Comparison of ENCODE assay signal across 8 mouse cellular contexts in genomic region chr7:111014893-111015292, GRCm38 (mm10). TPM values are rescaled to one million over a fixed set of nuclear protein-coding genes. Genes with fewer than 3 reads are reported as not detected.
DNase-seq lines count a peak whose midpoint lies in the region; ATAC-seq and TF ChIP-seq lines count a peak whose summit lies in the region.

No protein-coding gene starts in this region.

- H3K9me3 ChIP-seq in hindbrain, postnatal 0 days (ENCODE audit: low read length), result no peaks in the 10 kb centered on the region

- no peaks in the 10 kb centered on the region for H3K36me3 ChIP-seq in hindbrain, postnatal 0 days (ENCODE audit: insufficient read depth, low read length)

- POLR2A ChIA-PET in Patski (lab: Charles Lee), result interaction anchor here (0.6 kb wide), 1 partner anchor 1299 kb away, joined by 3 read pairs; no protein-coding TSS in a partner anchor

- CTCF ChIA-PET in Patski (lab: Charles Lee), result interaction anchor here (1.0 to 2.1 kb wide), 6 partner anchors 10 to 203 kb away, joined by 3 to 5 read pairs (median 4); no protein-coding TSS in a partner anchor

- 33% methylated on average over 5 of the region's 5 CpGs for WGBS in hindbrain, postnatal 0 days

- ATAC-seq in Patski, result no peak
- ATAC-seq in hindbrain, postnatal 0 days, result peak; percentile 87
- ATAC-seq in megakaryocyte, adult 5-6 weeks (ENCODE audit: poor library complexity, severe bottlenecking), result peak; percentile 96

- no peak overlapping the region for H3K27ac ChIP-seq in hindbrain, postnatal 0 days

- peak; percentile 94 for TF ChIP-seq CTCF in Patski (IDR thresholded peaks at IDR 0.05)
- TF ChIP-seq CTCF in hindbrain, postnatal 0 days (IDR thresholded peaks at IDR 0.05; ENCODE audit: low read depth), result peak; percentile 98

- DNase-seq in Patski (ENCODE audit: low read depth, low spot score), result no peak
- DNase-seq in cerebellum, postnatal 36 days, result peak; percentile 64 to 66
- DNase-seq in gastrocnemius, adult 18-20 months (ENCODE audit: low spot score), result peak; percentile 87
- peak; percentile 95 for DNase-seq in hindbrain, postnatal 0 days (ENCODE audit: low spot score)
- DNase-seq in left cerebral cortex, adult 18-20 months (ENCODE audit: low spot score in 2 of 2), result peak; percentile 78 to 89
- DNase-seq in right cerebral cortex, adult 2 months (ENCODE audit: low spot score in 2 of 2), result peak; percentile 82 to 86
- peak; percentile 77 for DNase-seq in urinary bladder, postnatal 10 days (ENCODE audit: low spot score)

- H3K9ac ChIP-seq in hindbrain, postnatal 0 days (replicated peaks; ENCODE audit: low read length), result no peak overlapping the region

- in situ Hi-C loops in Patski (cut with MboI; ENCODE audit: low pct_unique_long_range_greater_than_20kb), result loop anchor here (5.0 kb wide), 3 partner anchors 38 to 288 kb away; no protein-coding TSS in a partner anchor

- H3K4me3 ChIP-seq in hindbrain, postnatal 0 days (ENCODE audit: low read length), result no peak overlapping the region

- no peaks in the 10 kb centered on the region for H3K4me1 ChIP-seq in hindbrain, postnatal 0 days (ENCODE audit: insufficient read depth, low read length)

- no peaks in the 10 kb centered on the region for H3K27me3 ChIP-seq in Patski
- no peaks in the 10 kb centered on the region for H3K27me3 ChIP-seq in hindbrain, postnatal 0 days (ENCODE audit: insufficient read depth, low read length)

- no peak overlapping the region for H3K4me2 ChIP-seq in hindbrain, postnatal 0 days (ENCODE audit: low read depth, low read length)

RNA-seq across cellular contexts. Expression of gene Ctr9, which starts 13.9 kb away (rescaled TPM):
- 44.1 TPM for polyA plus RNA-seq in Patski (2021)
- 10 to 100 TPM; 16.9 to 18.7 TPM for total RNA-seq in gastrocnemius, adult 18-20 months (2021)
- 33.6 and 42.3 TPM in 2 replicates for total RNA-seq in hindbrain, postnatal 0 days (2014; rRNA removed)
- polyA plus RNA-seq in hindbrain, postnatal 0 days (2015; fragmentation: Nextera tagmentation; extraction: Ambion mirVana), result 57.6 and 60.0 TPM in 2 replicates
- 10 to 100 TPM; 37.1 to 39.5 TPM for total RNA-seq in left cerebral cortex, adult 18-20 months (2021)
- 14.7 and 33.9 TPM in 2 replicates for total RNA-seq in megakaryocyte, adult 5-6 weeks (2015)
- 47.0 and 48.3 TPM in 2 replicates for total RNA-seq in megakaryocyte, adult 5-6 weeks (2017)

RNA-seq across cellular contexts. Expression of gene Mrvi1, which starts 32.6 kb away (rescaled TPM):
- 0.51 TPM for polyA plus RNA-seq in Patski (2021)
- 1 to 10 TPM; 4.7 to 5.2 TPM for total RNA-seq in gastrocnemius, adult 18-20 months (2021)
- 1.8 and 3.3 TPM in 2 replicates for total RNA-seq in hindbrain, postnatal 0 days (2014; rRNA removed)
- polyA plus RNA-seq in hindbrain, postnatal 0 days (2015; fragmentation: Nextera tagmentation; extraction: Ambion mirVana), result 0.78 and 0.95 TPM in 2 replicates
- total RNA-seq in left cerebral cortex, adult 18-20 months (2021), result 1 to 10 TPM; 2.7 to 3.3 TPM
- total RNA-seq in megakaryocyte, adult 5-6 weeks (2015), result 0.02 and 0.32 TPM in 2 replicates
- 0.04 TPM in 1 of 2 replicates, not detected in the other for total RNA-seq in megakaryocyte, adult 5-6 weeks (2017)
